ENCODE assay signal across 8 mouse cellular contexts in the genomic region with DNA sequence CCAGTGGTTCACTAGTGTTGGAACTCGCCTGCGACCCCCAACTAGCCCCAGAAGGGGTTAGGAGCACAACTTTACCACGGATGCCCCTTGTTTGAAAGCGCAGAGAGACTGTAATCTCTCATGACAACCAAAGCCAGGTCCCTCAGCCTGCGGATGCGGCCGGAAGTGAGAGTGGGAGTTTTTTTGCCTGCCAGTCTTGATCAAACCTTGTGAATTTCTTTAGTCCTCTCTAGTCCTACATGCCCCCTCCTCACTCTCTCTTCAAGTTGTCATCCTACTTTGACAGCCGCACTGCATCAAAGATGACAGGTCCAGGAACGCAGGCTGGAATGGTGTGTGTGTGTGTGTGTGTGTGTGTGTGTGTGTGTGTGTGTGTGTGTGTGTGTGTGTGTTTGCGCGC. TPM values are rescaled to one million over a fixed set of nuclear protein-coding genes. Genes with fewer than 3 reads are reported as not detected.
A peak's percentile ranks its signal among the peaks of the same experiment; 100 is the strongest.
DNase-seq lines count a peak whose midpoint lies in the region; ATAC-seq and TF ChIP-seq lines count a peak whose summit lies in the region.

No protein-coding gene starts in this region.

- in situ Hi-C loops in CH12.LX (cut with MboI; ENCODE audit: low pct_ligation_motif_present, low pct_unique_long_range_greater_than_20kb, low sequenced_read_pairs): no loop called here

- no peaks in the 10 kb centered on the region for H3K4me1 ChIP-seq in heart, embryonic 12.5 days (replicated peaks)
- peaks cover 0 to 5% of the 10 kb centered on the region in 2 experiments; a peak in 2 of 4 replicates for H3K4me1 ChIP-seq in CH12.LX (ENCODE audit: control insufficient read depth in 1 of 2, insufficient read depth in 2 of 2)
- H3K4me1 ChIP-seq in embryonic facial prominence, embryonic 10.5 days: peaks cover 11% of the 10 kb centered on the region
- peaks cover 37% of the 10 kb centered on the region for H3K4me1 ChIP-seq in megakaryocyte, embryonic 14.5 days

- WGBS in heart, embryonic 12.5 days: 6% methylated on average over 11 of the region's 11 CpGs
- WGBS in embryonic facial prominence, embryonic 10.5 days: 7% methylated on average over 11 of the region's 11 CpGs

- peak overlapping the region; percentile 83 for H3K4me3 ChIP-seq in heart, embryonic 12.5 days
- peak overlapping the region; percentile 76 to 91 (median 88) for H3K4me3 ChIP-seq in CH12.LX (replicated peaks in 1 of 3; ENCODE audit: low read depth in 2 of 3, low read length in 2 of 3, poor library complexity in 1 of 3)
- H3K4me3 ChIP-seq in embryonic facial prominence, embryonic 10.5 days: peak overlapping the region; percentile 92
- peak overlapping the region; percentile 99 for H3K4me3 ChIP-seq in megakaryocyte, embryonic 14.5 days (replicated peaks)

- H3K4me2 ChIP-seq in heart, embryonic 12.5 days: peak overlapping the region; percentile 82
- H3K4me2 ChIP-seq in CH12.LX (ENCODE audit: insufficient read depth, low read depth, poor library complexity, severe bottlenecking): peak overlapping the region; percentile 41; the same call in 1 of the 2 replicates

- TF ChIP-seq POLR2A in CH12.LX (IDR thresholded peaks at IDR 0.05; ENCODE audit: low read depth, low read length): no peak

- intact Hi-C loops in heart, postnatal 14 days (cut with DNase I): loop anchor here (5.0 to 10.0 kb wide), 2 partner anchors 41 to 159 kb away; partner anchors contain the start of gene Xrn2

- dilution Hi-C loops in CH12.LX (cut with MboI; ENCODE audit: extremely low pct_ligation_motif_present, extremely low pct_unique_long_range_greater_than_20kb, low sequenced_read_pairs): no loop called here

- no peaks in the 10 kb centered on the region for H3K79me2 ChIP-seq in CH12.LX (replicated peaks; ENCODE audit: control insufficient read depth, extremely low read depth, insufficient read depth, poor library complexity, severe bottlenecking)

- H3K9ac ChIP-seq in heart, embryonic 12.5 days: peak overlapping the region; percentile 80
- H3K9ac ChIP-seq in CH12.LX (ENCODE audit: insufficient read depth, low read depth): peak overlapping the region; percentile 74

- H3K9me3 ChIP-seq in heart, embryonic 12.5 days (replicated peaks): no peaks in the 10 kb centered on the region
- no peaks in the 10 kb centered on the region for H3K9me3 ChIP-seq in CH12.LX (replicated peaks; ENCODE audit: low read length)
- H3K9me3 ChIP-seq in embryonic facial prominence, embryonic 10.5 days: no peaks in the 10 kb centered on the region
- H3K9me3 ChIP-seq in megakaryocyte, embryonic 14.5 days: no peaks in the 10 kb centered on the region

- no peaks in the 10 kb centered on the region for H3K27me3 ChIP-seq in heart, embryonic 12.5 days (replicated peaks)
- no peaks in the 10 kb centered on the region for H3K27me3 ChIP-seq in CH12.LX (replicated peaks)
- no peaks in the 10 kb centered on the region for H3K27me3 ChIP-seq in embryonic facial prominence, embryonic 10.5 days (replicated peaks; ENCODE audit: low read depth, poor library complexity, severe bottlenecking)
- no peaks in the 10 kb centered on the region for H3K27me3 ChIP-seq in megakaryocyte, embryonic 14.5 days (replicated peaks)

- no peak for DNase-seq in heart, postnatal 14 days
- peak; percentile 42 for DNase-seq in CH12.LX (ENCODE audit: extremely low read depth)
- DNase-seq in embryonic facial prominence, embryonic 10.5 days (ENCODE audit: low spot score): no peak
- peak; percentile 85 for DNase-seq in induced T-regulatory cell, adult 2 months (ENCODE audit: low read depth)
- peak; percentile 79 for DNase-seq in thymus, postnatal 0 days (ENCODE audit: low spot score)
- no peak for DNase-seq in urinary bladder, postnatal 36 days (ENCODE audit: low spot score in 2 of 2)

- no peak for TF ChIP-seq EP300 in CH12.LX (IDR thresholded peaks at IDR 0.05; ENCODE audit: low read length)

- no peaks in the 10 kb centered on the region for H3K36me3 ChIP-seq in heart, embryonic 12.5 days
- H3K36me3 ChIP-seq in CH12.LX (replicated peaks in 1 of 2; ENCODE audit: control insufficient read depth in 1 of 2, insufficient read depth in 1 of 2, low read length in 1 of 2): no peaks in the 10 kb centered on the region
- H3K36me3 ChIP-seq in embryonic facial prominence, embryonic 10.5 days (replicated peaks): 0 out of 2 replicates have a peak, but pooled peaks cover 3% of the 10 kb centered on the region
- H3K36me3 ChIP-seq in megakaryocyte, embryonic 14.5 days (replicated peaks; ENCODE audit: low read length): no peaks in the 10 kb centered on the region

- H3K27ac ChIP-seq in heart, embryonic 12.5 days (ENCODE audit: poor library complexity, severe bottlenecking): peak overlapping the region; percentile 64
- H3K27ac ChIP-seq in CH12.LX (ENCODE audit: insufficient read depth, low read depth): peak overlapping the region; percentile 66
- H3K27ac ChIP-seq in embryonic facial prominence, embryonic 10.5 days (replicated peaks): peak overlapping the region; percentile 94

- peak; percentile 27 for ATAC-seq in heart, embryonic 12.5 days (ENCODE audit: insufficient number of reproducible peaks, low FRiP score)

- no peak for TF ChIP-seq CTCF in CH12.LX (conservative IDR thresholded peaks at IDR 0.05 in 1 of 2, IDR thresholded peaks at IDR 0.05 in 1 of 2; ENCODE audit: low read depth in 2 of 2, low read length in 2 of 2)

- TF ChIP-seq RAD21 in CH12.LX (IDR thresholded peaks at IDR 0.05; ENCODE audit: low read depth, low read length): no peak

TF ChIP-seq in CH12.LX, 34 proteins besides CTCF, POLR2A, EP300 and RAD21:
- TF ChIP-seq JUN (IDR thresholded peaks at IDR 0.05; ENCODE audit: insufficient read depth, low read depth, low read length) (no peak), MAZ (IDR thresholded peaks at IDR 0.05; ENCODE audit: low read depth, low read length) (no peak), MXI1 (IDR thresholded peaks at IDR 0.05; ENCODE audit: low read depth, low read length) (peak; percentile 68; the same call in 1 of the 2 replicates), ZNF384 (IDR thresholded peaks at IDR 0.05; ENCODE audit: low read depth, low read length) (peak; percentile 63), NRF1 (IDR thresholded peaks at IDR 0.05; ENCODE audit: low read depth, low read length) (peak; percentile 48), HCFC1 (IDR thresholded peaks at IDR 0.05; ENCODE audit: low read depth, low read length) (0 out of 2 replicates have a peak, but pooled peaks have one; percentile 2), MEF2A (IDR thresholded peaks at IDR 0.05; ENCODE audit: borderline replicate concordance, low read depth, low read length) (0 out of 2 replicates have a peak, but pooled peaks have one; percentile 16), MAX (IDR thresholded peaks at IDR 0.05; ENCODE audit: low read length) (no peak)

RNA-seq across cellular contexts. Expression of gene Kiz, which starts 0.5 kb away (rescaled TPM):
- 20.3 and 20.5 TPM in 2 replicates for polyA plus RNA-seq in heart, embryonic 12.5 days (2016; fragmentation: Nextera tagmentation; extraction: Ambion mirVana)
- 10 to 100 TPM; 54.5 to 64.3 TPM for total RNA-seq in heart, postnatal 14 days (2021)
- total RNA-seq in CH12.LX (2012; rRNA removed) (9.8 and 14.1 TPM in 2 replicates), CH12.LX (2014; rRNA removed) (13.0 TPM in 2 replicates)
- 11.2 and 13.8 TPM in 2 replicates for polyA plus RNA-seq in CH12.LX (2012; ENCODE audit: insufficient read length, low read depth)
- 23.4 and 25.2 TPM in 2 replicates for polyA plus RNA-seq in embryonic facial prominence, embryonic 10.5 days (2016; fragmentation: Nextera tagmentation; extraction: Ambion mirVana)
- 0.77 and 3.5 TPM in 2 replicates for polyA plus RNA-seq in megakaryocyte, embryonic 14.5 days (2012; ENCODE audit: insufficient read depth, low replicate concordance)
- 16.8 and 17.9 TPM in 2 replicates for polyA plus RNA-seq in thymus, postnatal 0 days (2015; fragmentation: Nextera tagmentation; extraction: Ambion mirVana)

Comparison
In these comparisons a context has a peak if more than half of its experiments do, and no peak if none do; other contexts are left out.
1. DNase-seq: peak in CH12.LX (single experiment), induced T-regulatory cell, adult 2 months (single experiment) and thymus, postnatal 0 days (single experiment); none in heart, postnatal 14 days (0 of 2), embryonic facial prominence, embryonic 10.5 days (single experiment) and urinary bladder, postnatal 36 days (0 of 2).
2. Peak in every context shown above with its lines, with median percentiles within 50 percentile points of each other: H3K27ac ChIP-seq and H3K4me3 ChIP-seq.